Mouse (Mus musculus) kidney, adult 2 months (tissue): Measurements from ENCODE around the gene Srgap1.

ENCODE experiments used
- CTCF ChIP-seq: fragments of 200-500 bp; conservative IDR thresholded peaks from 2 replicates; pipeline ENCODE4 v1.5.1; 2011; ENCODE audit warnings: low read depth, mild to moderate bottlenecking, control low read depth, low read length, moderate library complexity, mixed read lengths; ENCODE audit not compliant: insufficient read depth, insufficient read length
- POLR2A ChIP-seq: fragments of 200-500 bp; IDR thresholded peaks from one replicate; pipeline ENCODE4 v1.6.1; 2011; ENCODE audit warnings: low read depth, low read length, control low read depth

GRCm38 (mm10) chr10:122045946-122046345 lies 1.2 kb downstream of the Srgap1 start:
- TF ChIP-seq CTCF (no peak), POLR2A (no peak)
